In the genomic region with DNA sequence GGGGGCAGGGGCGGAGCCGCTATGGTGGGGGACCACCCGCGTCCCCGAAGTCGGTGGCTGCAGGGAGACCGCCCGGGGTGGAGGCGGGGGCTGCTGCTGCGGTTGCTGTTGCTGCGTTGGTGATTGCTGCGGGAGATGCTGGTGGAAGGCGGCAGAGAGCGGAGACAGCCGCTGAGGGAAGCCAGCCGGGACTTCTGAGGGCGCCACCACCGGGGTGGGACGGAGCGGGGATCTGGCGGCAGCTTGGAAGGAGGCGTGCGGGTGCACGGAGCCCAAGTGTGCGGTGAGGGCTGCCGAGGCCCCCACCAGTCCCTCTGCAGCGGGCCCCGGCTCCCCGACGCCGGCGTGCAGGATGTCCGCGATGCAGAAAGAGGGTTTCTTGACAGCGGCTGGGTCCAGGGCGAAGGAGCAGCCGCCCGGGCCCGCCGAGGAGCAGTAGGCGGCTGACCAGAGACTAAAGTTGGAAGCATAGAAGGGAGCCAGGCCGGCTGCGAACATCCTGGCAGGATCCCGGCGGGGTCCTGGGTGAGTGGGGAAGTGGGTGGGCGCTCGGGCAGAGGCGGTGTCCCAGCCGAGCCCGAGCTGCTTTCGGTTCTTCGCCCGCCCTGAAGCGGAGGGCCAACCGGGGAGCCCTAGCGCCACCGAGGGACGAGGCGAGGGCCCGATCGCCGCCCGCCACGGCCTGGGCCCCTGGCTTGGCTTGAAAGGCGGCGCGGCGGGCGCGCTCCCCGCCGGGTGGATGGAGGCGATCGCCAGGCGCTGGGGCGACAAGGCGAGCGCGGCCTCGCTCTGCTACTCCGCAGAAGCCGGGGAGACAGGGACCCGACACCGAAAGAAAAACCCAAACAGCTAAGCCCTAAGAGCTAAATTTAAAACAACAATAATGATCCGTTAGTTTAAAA, we compare ENCODE assay signal across 8 mouse cellular contexts. TPM values are rescaled to one million over a fixed set of nuclear protein-coding genes. Genes with fewer than 3 reads are reported as not detected.
DNase-seq lines count a peak whose midpoint lies in the region; ATAC-seq and TF ChIP-seq lines count a peak whose summit lies in the region.

No protein-coding gene starts in this region.

- peaks cover 5% of the 10 kb centered on the region; the same call in 1 of the 2 replicates for H3K4me1 ChIP-seq in embryonic fibroblast, embryonic 13.5 days (ENCODE audit: control insufficient read depth, insufficient read depth, low read length)
- H3K4me1 ChIP-seq in heart, embryonic 14.5 days (ENCODE audit: control insufficient read depth in 2 of 2, insufficient read depth in 2 of 2, low read length in 2 of 2), result peaks cover 6 to 31% of the 10 kb centered on the region in 2 experiments; a peak in 2 of 4 replicates

- H3K9ac ChIP-seq in heart, embryonic 14.5 days (ENCODE audit: low read length), result peak overlapping the region; percentile 72

- TF ChIP-seq CTCF in embryonic fibroblast, embryonic 13.5 days (IDR thresholded peaks at IDR 0.05; ENCODE audit: borderline replicate concordance, insufficient read depth, low read length), result no peak

- ATAC-seq in heart, embryonic 14.5 days (ENCODE audit: insufficient number of reproducible peaks, insufficient read depth, low FRiP score, low read depth), result 0 out of 2 replicates have a peak, but pooled peaks have one; percentile 32
- peak; percentile 15 for ATAC-seq in megakaryocyte, adult 5-6 weeks (ENCODE audit: poor library complexity, severe bottlenecking)

- H3K9me3 ChIP-seq in heart, embryonic 14.5 days (ENCODE audit: control insufficient read depth, low read length), result no peaks in the 10 kb centered on the region

- no peaks in the 10 kb centered on the region for H3K36me3 ChIP-seq in heart, embryonic 14.5 days (ENCODE audit: control insufficient read depth, insufficient read depth, low read length)

- peak overlapping the region; percentile 95 for H3K4me2 ChIP-seq in heart, embryonic 14.5 days (ENCODE audit: low read length)

- peak overlapping the region; percentile 98 for H3K4me3 ChIP-seq in embryonic fibroblast, embryonic 13.5 days (ENCODE audit: insufficient read depth, low read length)
- H3K4me3 ChIP-seq in heart, embryonic 14.5 days (ENCODE audit: control insufficient read depth in 1 of 2, insufficient read depth in 1 of 2, low read depth in 1 of 2, low read length in 2 of 2), result peak overlapping the region; percentile 68 to 75

- no peak for TF ChIP-seq POLR2A in embryonic fibroblast, embryonic 13.5 days (IDR thresholded peaks at IDR 0.05; ENCODE audit: low read depth, low read length)

- under 1% methylated on average over 81 of the region's 85 CpGs for WGBS in heart, embryonic 14.5 days

- H3K27ac ChIP-seq in embryonic fibroblast, embryonic 13.5 days (ENCODE audit: insufficient read depth, low read length), result peak overlapping the region; percentile 84
- peak overlapping the region; percentile 49 to 71; a peak in 3 of 4 replicates for H3K27ac ChIP-seq in heart, embryonic 14.5 days (replicated peaks in 1 of 2; ENCODE audit: control insufficient read depth in 1 of 2, insufficient read depth in 1 of 2, low read depth in 2 of 2, low read length in 2 of 2)

- DNase-seq in 3134 (ENCODE audit: extremely low read depth, insufficient read length, low spot score), result peak; percentile 79
- peak; percentile 41 for DNase-seq in ES-CJ7 (ENCODE audit: low read depth, low spot score)
- DNase-seq in kidney, postnatal 10 days, result peak; percentile 62
- peak; percentile 23 to 41 for DNase-seq in spleen, postnatal 14 days (ENCODE audit: low spot score in 2 of 2)
- DNase-seq in right cerebral cortex, postnatal 36 days (ENCODE audit: low spot score in 2 of 2), result no peak

- peaks cover 81% of the 10 kb centered on the region for H3K27me3 ChIP-seq in heart, embryonic 14.5 days (ENCODE audit: control insufficient read depth, insufficient read depth, low read length)

RNA-seq across cellular contexts. Expression of a gene that starts 0.5 kb away (rescaled TPM):
- polyA plus RNA-seq in embryonic fibroblast, embryonic 13.5 days (2011; ENCODE audit: insufficient read length, low read depth, missing spikeins), result 5.0 and 5.4 TPM in 2 replicates
- polyA plus RNA-seq in heart, embryonic 14.5 days (2014; fragmentation: Nextera tagmentation; extraction: Ambion mirVana), result 7.1 and 7.7 TPM in 2 replicates
- total RNA-seq in megakaryocyte, adult 5-6 weeks (2015), result 29.3 and 39.3 TPM in 2 replicates
- total RNA-seq in megakaryocyte, adult 5-6 weeks (2017), result 23.3 and 27.1 TPM in 2 replicates

Comparison
In these comparisons a context has a peak if more than half of its experiments do, and no peak if none do; other contexts are left out.
1. DNase-seq: peak in 3134 (single experiment), ES-CJ7 (single experiment), kidney, postnatal 10 days (single experiment) and spleen, postnatal 14 days (2 of 2); none in right cerebral cortex, postnatal 36 days (0 of 2).